Mouse (Mus musculus): ENCODE data around the gene Txlnb.
"Not testable (repeated sequence)": the region's sequence is repeated elsewhere in the genome, so short reads cannot be mapped to it uniquely, and the experiment has no call there.

Gene Txlnb

GRCm38 (mm10) chr10:17795767-17796631 is at the start of gene Txlnb:
TSS of gene Txlnb (plus strand) at chr10:17796226.
- CTCF ChIA-PET: interaction anchor here in 2 of 4 experiments (0.6 to 0.7 kb wide), 4 partner anchors 65 to 654 kb away, joined by 3 to 6 read pairs (median 4); no protein-coding TSS in a partner anchor
- POLR2A ChIA-PET: interaction anchor here in 3 of 4 experiments (0.5 to 8.5 kb wide), 25 partner anchors 11 to 650 kb away, joined by 3 to 52 read pairs (median 3); partner anchors contain the start of gene Cited2 (in 3 of the 3)

- ChIA-PET CTCF (no interaction called here), POLR2A (no interaction called here)
Measured at GRCm38 (mm10) chr10:17752478-17752877, 43.5 kb upstream of the Txlnb start.

GRCm38 (mm10) chr10:17759772-17760171 is 36.3 kb upstream of the Txlnb start:
- POLR2A ChIA-PET: no interaction called here
- CTCF ChIA-PET: interaction anchor here in 1 of 4 experiments (0.6 kb wide), 1 partner anchor 428 kb away, joined by 6 read pairs; no protein-coding TSS in a partner anchor

- ChIA-PET POLR2A (interaction anchor here in 2 of 4 experiments (0.6 to 1.3 kb wide), 4 partner anchors 31 to 403 kb away, joined by 4 to 8 read pairs (median 5); partner anchors contain the start of gene Cited2 (in 1 of the 2)), CTCF (interaction anchor here in 3 of 4 experiments (0.5 to 1.0 kb wide), 7 partner anchors 11 to 484 kb away, joined by 3 to 8 read pairs (median 3); no protein-coding TSS in a partner anchor)
Measured at GRCm38 (mm10) chr10:17760750-17761613, 35.0 kb upstream of the Txlnb start.

- CTCF ChIA-PET: interaction anchor here in 2 of 4 experiments (0.6 to 1.0 kb wide), 2 partner anchors 20 to 483 kb away, joined by 3 read pairs; no protein-coding TSS in a partner anchor
Measured at GRCm38 (mm10) chr10:17761652-17762051, 34.4 kb upstream of the Txlnb start.

GRCm38 (mm10) chr10:17762946-17763345 is 33.1 kb upstream of the Txlnb start:
- ChIA-PET POLR2A (no interaction called here), CTCF (interaction anchor here in 1 of 4 experiments (0.5 kb wide), 1 partner anchor 15 kb away, joined by 9 read pairs; no protein-coding TSS in a partner anchor)

More at GRCm38 (mm10) chr10:17761652-17762051, 34.4 kb upstream of the Txlnb start:
- POLR2A ChIA-PET: interaction anchor here in 2 of 4 experiments (0.6 to 1.3 kb wide), 3 partner anchors 38 to 404 kb away, joined by 4 to 8 read pairs (median 6); partner anchors contain the start of gene Cited2 (in 1 of the 2)

GRCm38 (mm10) chr10:17769856-17770255 is 26.2 kb upstream of the Txlnb start:
- CTCF ChIA-PET: no interaction called here
- POLR2A ChIA-PET: no interaction called here

- POLR2A ChIA-PET: interaction anchor here (0.5 to 1.3 kb wide), 13 partner anchors 8 to 423 kb away, joined by 3 to 7 read pairs (median 3); partner anchors contain the start of genes Cited2 (in 2 of the 4) and Txlnb (in 2 of the 4)
- CTCF ChIA-PET: interaction anchor here in 2 of 4 experiments (1.2 to 1.7 kb wide), 3 partner anchors 11 to 97 kb away, joined by 3 to 4 read pairs (median 4); no protein-coding TSS in a partner anchor
Measured at GRCm38 (mm10) chr10:17772364-17772763, 23.7 kb upstream of the Txlnb start.

GRCm38 (mm10) chr10:17774366-17774765 is 21.7 kb upstream of the Txlnb start:
- POLR2A ChIA-PET: interaction anchor here in 1 of 4 experiments (1.0 kb wide), 1 partner anchor 175 kb away, joined by 3 read pairs; no protein-coding TSS in a partner anchor
- CTCF ChIA-PET: no interaction called here

- ChIA-PET POLR2A (interaction anchor here in 1 of 4 experiments (1.0 kb wide), 1 partner anchor 175 kb away, joined by 3 read pairs; no protein-coding TSS in a partner anchor), CTCF (no interaction called here)
Measured at GRCm38 (mm10) chr10:17775079-17775478, 20.9 kb upstream of the Txlnb start.

GRCm38 (mm10) chr10:17776684-17777083 is 19.3 kb upstream of the Txlnb start:
- CTCF ChIA-PET: not testable (repeated sequence)
- POLR2A ChIA-PET: interaction anchor here in 2 of 4 experiments (0.6 to 1.0 kb wide), 2 partner anchors 17 to 19 kb away, joined by 3 read pairs; partner anchors contain the start of gene Txlnb (in 1 of the 2)

GRCm38 (mm10) chr10:17786771-17787170 is 9.3 kb upstream of the Txlnb start:
- CTCF ChIA-PET: interaction anchor here in 1 of 4 experiments (0.7 kb wide), 1 partner anchor 39 kb away, joined by 3 read pairs; no protein-coding TSS in a partner anchor
- POLR2A ChIA-PET: no interaction called here

GRCm38 (mm10) chr10:17787938-17788337 is 8.1 kb upstream of the Txlnb start:
- ChIA-PET CTCF (no interaction called here), POLR2A (interaction anchor here in 1 of 4 experiments (0.7 kb wide), 1 partner anchor 154 kb away, joined by 3 read pairs; no protein-coding TSS in a partner anchor)

- ChIA-PET CTCF (no interaction called here), POLR2A (interaction anchor here in 1 of 4 experiments (0.7 kb wide), 1 partner anchor 155 kb away, joined by 3 read pairs; no protein-coding TSS in a partner anchor)
Measured at GRCm38 (mm10) chr10:17788347-17788746, 7.7 kb upstream of the Txlnb start.

- CTCF ChIA-PET: no interaction called here
- POLR2A ChIA-PET: interaction anchor here in 2 of 4 experiments (1.0 to 8.5 kb wide), 8 partner anchors 10 to 62 kb away, joined by 3 to 52 read pairs (median 3); no protein-coding TSS in a partner anchor
Measured at GRCm38 (mm10) chr10:17793926-17794325, 2.1 kb upstream of the Txlnb start.

- ChIA-PET POLR2A (interaction anchor here in 2 of 4 experiments (0.6 to 8.5 kb wide), 12 partner anchors 10 to 411 kb away, joined by 3 to 52 read pairs (median 3); no protein-coding TSS in a partner anchor), CTCF (no interaction called here)
Measured at GRCm38 (mm10) chr10:17794443-17794842, 1.6 kb upstream of the Txlnb start.

GRCm38 (mm10) chr10:17795227-17795626 is 799 bp upstream of the Txlnb start:
- ChIA-PET POLR2A (interaction anchor here in 3 of 4 experiments (0.9 to 8.5 kb wide), 13 partner anchors 11 to 651 kb away, joined by 3 to 52 read pairs (median 4); partner anchors contain the start of gene Cited2 (in 1 of the 3)), CTCF (no interaction called here)
